Mouse (Mus musculus): ENCODE results near the gene Abraxas2.

DNA sequence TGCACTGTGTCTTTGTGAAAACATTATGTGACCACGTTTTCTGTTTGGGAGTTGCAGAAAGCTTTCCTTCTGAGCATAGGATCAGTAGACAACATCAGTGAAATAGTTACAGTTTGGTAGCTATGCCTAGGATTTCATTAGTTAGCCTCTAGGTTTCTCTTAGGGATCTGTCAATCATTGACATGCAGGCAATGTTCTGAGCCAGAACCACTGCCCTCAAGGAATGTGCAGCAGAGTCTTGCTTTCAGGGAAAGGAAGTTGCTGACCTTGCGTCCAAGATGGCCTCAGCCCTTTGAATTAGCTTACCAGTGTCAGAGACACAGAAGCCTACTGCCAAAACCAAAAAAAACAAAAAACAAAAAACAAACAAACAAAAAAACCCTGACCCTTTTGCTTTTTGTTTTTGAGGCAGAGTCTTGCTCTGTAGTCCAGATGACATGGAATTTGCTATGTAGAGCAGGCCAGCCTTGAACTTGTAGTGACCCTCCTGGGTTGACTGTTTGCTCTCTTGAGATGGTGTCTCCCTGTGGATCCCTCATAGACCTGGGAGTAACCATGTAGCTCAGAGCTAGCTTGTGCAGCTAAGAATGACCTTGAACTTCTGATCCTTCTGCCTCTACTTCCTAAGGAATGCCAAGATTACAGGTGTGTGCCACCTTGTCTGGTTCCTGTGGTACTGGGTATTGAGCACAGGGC is 16.5 kb downstream of the Abraxas2 start:
- TF ChIP-seq CTCF (IDR thresholded peaks at IDR 0.05; ENCODE audit: control insufficient read depth, insufficient read depth, insufficient read length) (no peak), MAX (IDR thresholded peaks at IDR 0.05) (no peak), USF1 (IDR thresholded peaks at IDR 0.05; ENCODE audit: low read depth) (no peak)
